Mouse (Mus musculus) midbrain, embryonic 14.5 days (tissue): ENCODE measurements at regions not wholly inside any gene's neighbourhood (a gene's known extent, or its start where the extent isn't known, plus 50 kb on each side); places are given as distances from the start of the nearest gene placed in this dataset.

Experiments used
- ATAC-seq: fragments of 200-750 bp; cut with Nextera tagmentation; 2 replicates; pipeline ENCODE4 v1.8.0; 2017; ENCODE audit warnings: moderate number of reproducible peaks, moderate library complexity; ENCODE audit not compliant: low FRiP score, low TSS enrichment
- DNase-seq: peaks from one replicate; pipeline ENCODE4 v3.0.0-alpha.2; 2015
- H3K27ac ChIP-seq: fragments of 300-500 bp; sonication (generic); replicated peaks from 2 replicates; pipeline ENCODE4 v1.5.1; 2014; ENCODE audit warnings: mild to moderate bottlenecking, low read depth, low read length, moderate library complexity
- H3K27me3 ChIP-seq: fragments of 300-500 bp; sonication (generic); 2 replicates; pipeline ENCODE4 v1.6.1; 2014; ENCODE audit warnings: low read length, control low read depth, mixed read lengths; ENCODE audit not compliant: control insufficient read depth, insufficient read depth
- H3K36me3 ChIP-seq: fragments of 300-500 bp; sonication (generic); 2 replicates; pipeline ENCODE4 v1.6.1; 2014; ENCODE audit warnings: low read length, control low read depth; ENCODE audit not compliant: control insufficient read depth, insufficient read depth
- H3K4me1 ChIP-seq: fragments of 300-500 bp; sonication (generic); 2 replicates; pipeline ENCODE4 v1.6.1; 2014; ENCODE audit warnings: mild to moderate bottlenecking, antibody characterized with exemption, low read length, control low read depth; ENCODE audit not compliant: control insufficient read depth, insufficient read depth
- H3K4me2 ChIP-seq: fragments of 300-500 bp; sonication (generic); 2 replicates; pipeline ENCODE4 v1.6.1; 2014; ENCODE audit warnings: mild to moderate bottlenecking, low read length, moderate library complexity
- H3K4me3 ChIP-seq: fragments of 300-500 bp; sonication (generic); replicated peaks from 2 replicates; pipeline ENCODE4 v1.5.1; 2014; ENCODE audit warnings: low read depth, low read length
- H3K9ac ChIP-seq: fragments of 300-500 bp; sonication (generic); replicated peaks from 2 replicates; pipeline ENCODE4 v1.6.1; 2014; ENCODE audit warnings: mild to moderate bottlenecking, low read length, moderate library complexity
- H3K9me3 ChIP-seq: fragments of 300-500 bp; sonication (generic); 2 replicates; pipeline ENCODE4 v1.6.1; 2016; ENCODE audit warnings: low read length, control low read depth, mixed read lengths; ENCODE audit not compliant: control insufficient read depth
- WGBS: fragments of 180-500 bp; shearing (Covaris S2); extraction: QIAGEN DNeasy Blood & Tissue Kit; methylation state at CpG from one replicate; pipeline ENCODE4 v1.1.7; 2014; 5-methylcytosine and 5-hydroxymethylcytosine counted together

- WGBS = 65% methylated on average over 4 of the region's 4 CpGs
- H3K4me1 ChIP-seq = no peaks in the 10 kb centered on the region
Observed at GRCm38 (mm10) chr1:184241846-184242245, 207.7 kb upstream of the 1700056E22Rik start.

DNA sequence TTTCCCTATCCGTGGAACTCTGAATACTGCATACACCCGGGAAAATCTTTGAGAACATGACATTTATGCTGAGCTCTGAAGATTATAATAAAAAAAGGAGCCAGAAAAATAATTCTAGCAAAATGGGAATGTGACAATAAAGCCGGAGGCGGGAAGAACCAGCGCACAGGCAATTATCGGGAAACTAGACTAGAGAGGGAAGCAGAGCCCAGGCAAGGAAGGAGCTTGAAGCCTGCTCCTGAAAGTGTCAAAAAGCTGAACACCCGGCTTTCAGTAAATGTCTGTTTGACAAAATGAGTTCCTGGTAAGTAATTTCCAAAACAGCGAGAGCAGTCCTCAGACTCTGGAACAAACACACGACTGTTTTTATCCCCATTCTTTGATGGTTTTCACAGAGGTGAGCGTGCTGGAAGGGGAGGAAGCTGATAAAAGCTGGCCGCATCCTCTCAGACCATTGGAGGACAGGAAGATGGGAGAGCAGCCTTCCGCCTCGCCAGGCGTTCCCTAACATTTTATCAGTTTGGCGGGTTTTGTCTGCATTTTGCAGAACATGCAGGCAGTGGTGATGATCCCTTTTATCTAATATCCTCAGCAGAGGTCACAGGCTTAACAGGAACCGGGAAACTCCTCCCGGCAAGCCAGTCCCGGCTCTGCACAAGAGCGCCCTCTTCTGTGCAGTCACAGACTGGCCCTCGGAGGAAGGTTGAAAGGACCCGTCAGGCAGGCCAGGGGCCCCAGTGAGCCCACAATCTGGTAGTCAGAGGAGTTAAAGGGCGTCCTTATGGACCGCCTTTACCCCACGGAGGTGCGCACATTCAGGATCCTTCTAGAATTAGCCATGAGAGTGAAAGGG is 201.3 kb upstream of the 1700056E22Rik start:
- 17% methylated on average over 25 of the region's 25 CpGs for WGBS
- Histone ChIP-seq H3K4me1 (peaks cover 10% of the 10 kb centered on the region), H3K36me3 (no peaks in the 10 kb centered on the region), H3K9me3 (no peaks in the 10 kb centered on the region), H3K27me3 (no peaks in the 10 kb centered on the region), H3K27ac (peak overlapping the region; percentile 49; the same call in 1 of the 2 replicates), H3K4me2 (peak overlapping the region; percentile 53), H3K9ac (peak overlapping the region; percentile 36; the same call in 1 of the 2 replicates), H3K4me3 (peak overlapping the region; percentile 23)
- peak; percentile 58; the same call in 1 of the 2 replicates for ATAC-seq
- peak; percentile 87 for DNase-seq

More at GRCm38 (mm10) chr1:184241846-184242245, 207.7 kb upstream of the 1700056E22Rik start:
- H3K9me3 ChIP-seq = no peaks in the 10 kb centered on the region
- H3K9ac ChIP-seq = no peak overlapping the region
- H3K27me3 ChIP-seq = no peaks in the 10 kb centered on the region
- ATAC-seq (no peak), DNase-seq (no peak)
- no peaks in the 10 kb centered on the region for H3K36me3 ChIP-seq
- no peak overlapping the region for H3K4me2 ChIP-seq
- H3K27ac ChIP-seq = no peak overlapping the region
- H3K4me3 ChIP-seq = no peak overlapping the region

- Histone ChIP-seq H3K36me3 (no peaks in the 10 kb centered on the region), H3K4me1 (peaks cover 10% of the 10 kb centered on the region), H3K4me2 (no peak overlapping the region; the same call in 1 of the 2 replicates), H3K9me3 (no peaks in the 10 kb centered on the region), H3K4me3 (no peak overlapping the region), H3K27me3 (no peaks in the 10 kb centered on the region), H3K27ac (no peak overlapping the region), H3K9ac (no peak overlapping the region)
- DNase-seq (peak; percentile 60), ATAC-seq (peak; percentile 58)
- WGBS = 37% methylated on average over 8 of the region's 8 CpGs
Observed at GRCm38 (mm10) chr1:184234320-184234988, 200.4 kb upstream of the 1700056E22Rik start.

GRCm38 (mm10) chr1:184233741-184234255 is 199.7 kb upstream of the 1700056E22Rik start:
- no peak for DNase-seq
- peaks cover 10% of the 10 kb centered on the region for H3K4me1 ChIP-seq
- H3K27me3 ChIP-seq = no peaks in the 10 kb centered on the region
- H3K9ac ChIP-seq = no peak overlapping the region
- no peak overlapping the region for H3K27ac ChIP-seq
- ATAC-seq = no peak
- 57% methylated on average over 5 of the region's 5 CpGs for WGBS
- no peaks in the 10 kb centered on the region for H3K36me3 ChIP-seq
- no peaks in the 10 kb centered on the region for H3K9me3 ChIP-seq
- no peak overlapping the region for H3K4me2 ChIP-seq
- no peak overlapping the region for H3K4me3 ChIP-seq

GRCm38 (mm10) chr1:184222326-184222725 is 188.2 kb upstream of the 1700056E22Rik start:
- ATAC-seq (no peak), DNase-seq (no peak)
- Histone ChIP-seq H3K27me3 (no peaks in the 10 kb centered on the region), H3K9ac (no peak overlapping the region), H3K9me3 (no peaks in the 10 kb centered on the region), H3K4me2 (no peak overlapping the region), H3K27ac (no peak overlapping the region), H3K4me1 (no peaks in the 10 kb centered on the region), H3K36me3 (no peaks in the 10 kb centered on the region), H3K4me3 (no peak overlapping the region)
- 66% methylated on average over 2 of the region's 2 CpGs for WGBS

DNA sequence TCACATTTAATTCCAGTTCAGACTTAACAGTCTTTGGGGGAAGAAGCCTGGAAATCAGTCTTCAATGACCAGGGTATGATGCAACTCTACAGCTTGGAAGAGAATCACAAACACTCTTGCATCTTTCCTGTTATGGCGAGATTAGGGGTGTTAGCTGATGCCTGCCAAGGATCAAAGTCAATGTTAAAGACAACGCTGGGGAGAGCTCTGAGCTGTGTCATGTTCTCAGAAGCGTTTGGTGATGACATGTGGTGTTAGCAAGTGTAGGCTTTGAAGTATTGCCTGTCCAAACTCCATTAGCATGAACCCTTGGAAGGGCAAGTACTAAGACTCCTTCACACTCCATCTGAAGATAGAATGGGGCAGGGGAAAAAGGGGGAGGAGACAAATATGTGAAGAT is 187.7 kb upstream of the 1700056E22Rik start:
- H3K4me3 ChIP-seq = no peak overlapping the region
- 79% methylated on average over 3 of the region's 3 CpGs for WGBS
- ATAC-seq (no peak), DNase-seq (no peak)
- no peaks in the 10 kb centered on the region for H3K9me3 ChIP-seq
- no peaks in the 10 kb centered on the region for H3K27me3 ChIP-seq
- no peak overlapping the region for H3K9ac ChIP-seq
- H3K36me3 ChIP-seq = no peaks in the 10 kb centered on the region
- H3K27ac ChIP-seq = no peak overlapping the region
- H3K4me2 ChIP-seq = no peak overlapping the region
- H3K4me1 ChIP-seq = no peaks in the 10 kb centered on the region

GRCm38 (mm10) chr1:184197272-184197671 is 163.2 kb upstream of the 1700056E22Rik start:
- no peak overlapping the region for H3K4me2 ChIP-seq

DNA sequence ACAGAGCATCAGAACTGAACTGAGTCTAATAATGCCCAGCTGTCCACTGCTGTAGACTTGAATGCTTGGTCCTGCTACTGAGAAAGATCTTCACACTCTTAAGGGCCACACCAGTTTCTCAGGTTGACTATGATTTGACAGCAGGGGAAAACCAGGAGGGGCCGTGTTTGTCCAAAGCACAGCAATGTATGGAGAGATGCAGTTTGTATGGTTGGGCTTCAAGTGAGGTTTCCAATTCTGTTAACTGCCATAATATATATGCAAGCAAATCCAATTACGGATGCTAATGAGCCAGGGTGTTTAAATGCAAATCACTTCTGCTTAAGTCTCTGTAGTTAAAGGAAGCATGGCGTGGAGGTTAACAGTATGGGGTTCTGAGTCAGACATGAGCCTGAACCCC is 157.2 kb upstream of the 1700056E22Rik start:
- 56% methylated on average over 3 of the region's 3 CpGs for WGBS
- no peak overlapping the region for H3K9ac ChIP-seq
- H3K27ac ChIP-seq = no peak overlapping the region
- H3K4me1 ChIP-seq = 0 out of 2 replicates have a peak, but pooled peaks cover 4% of the 10 kb centered on the region
- ATAC-seq = no peak
- H3K9me3 ChIP-seq = no peaks in the 10 kb centered on the region
- H3K36me3 ChIP-seq = no peaks in the 10 kb centered on the region
- DNase-seq = no peak
- no peak overlapping the region for H3K4me3 ChIP-seq
- H3K27me3 ChIP-seq = no peaks in the 10 kb centered on the region
- no peak overlapping the region for H3K4me2 ChIP-seq

More at GRCm38 (mm10) chr1:184197272-184197671, 163.2 kb upstream of the 1700056E22Rik start:
- Histone ChIP-seq H3K27me3 (no peaks in the 10 kb centered on the region), H3K9ac (no peak overlapping the region), H3K4me3 (no peak overlapping the region), H3K36me3 (no peaks in the 10 kb centered on the region), H3K9me3 (no peaks in the 10 kb centered on the region), H3K4me1 (no peaks in the 10 kb centered on the region), H3K27ac (no peak overlapping the region)
- ATAC-seq (no peak), DNase-seq (no peak)
- 90% methylated on average over 4 of the region's 4 CpGs for WGBS
